Mouse (Mus musculus) forebrain, embryonic 13.5 days (tissue): Measurements from ENCODE around the gene Cep162. TPM values are rescaled to one million over a fixed set of nuclear protein-coding genes. Genes with fewer than 3 reads are reported as not detected.
A peak's percentile ranks its signal among the peaks of the same experiment; 100 is the strongest.

Experiments
- ATAC-seq: fragments of 200-750 bp; cut with Nextera tagmentation; 2 replicates; pipeline ENCODE4 v1.8.0; 2017
- H3K27ac ChIP-seq: fragments of 300-500 bp; sonication (generic); 2 replicates; pipeline ENCODE4 v1.5.1; 2015; ENCODE audit warnings: inconsistent platforms, mild to moderate bottlenecking, moderate library complexity
- H3K27me3 ChIP-seq: fragments of 300-500 bp; sonication (generic); 2 replicates; pipeline ENCODE4 v1.6.1; 2015; ENCODE audit warnings: mild to moderate bottlenecking, inconsistent platforms
- H3K36me3 ChIP-seq: fragments of 300-500 bp; sonication (generic); 2 replicates; pipeline ENCODE4 v1.6.1; 2015; ENCODE audit warnings: mild to moderate bottlenecking, inconsistent platforms; ENCODE audit not compliant: poor library complexity, severe bottlenecking
- H3K4me1 ChIP-seq: fragments of 300-500 bp; sonication (generic); 2 replicates; pipeline ENCODE4 v1.6.1; 2015; ENCODE audit warnings: inconsistent platforms
- H3K4me2 ChIP-seq: fragments of 300-500 bp; sonication (generic); 2 replicates; pipeline ENCODE4 v1.6.1; 2015; ENCODE audit warnings: inconsistent platforms, mild to moderate bottlenecking, moderate library complexity
- H3K4me3 ChIP-seq: fragments of 300-500 bp; sonication (generic); 2 replicates; pipeline ENCODE4 v1.5.1; 2015; ENCODE audit warnings: mild to moderate bottlenecking, inconsistent platforms
- H3K9ac ChIP-seq: fragments of 300-500 bp; sonication (generic); 2 replicates; pipeline ENCODE4 v1.6.1; 2015; ENCODE audit warnings: mild to moderate bottlenecking, inconsistent platforms
- H3K9me3 ChIP-seq: fragments of 300-500 bp; sonication (generic); replicated peaks from 2 replicates; pipeline ENCODE4 v1.6.1; 2016; ENCODE audit warnings: inconsistent platforms
- WGBS: fragments of 180-500 bp; shearing (Covaris S2); methylation state at CpG from one replicate; pipeline ENCODE4 v1.1.7; 2015; 5-methylcytosine and 5-hydroxymethylcytosine counted together
- polyA plus RNA-seq: library from polyadenylated mRNA; unstranded; fragments of >200 nt; fragmentation: Nextera tagmentation; extraction: Ambion mirVana; gene quantifications from 2 replicates; pipeline ENCODE4 v1.2.1, GENCODE M21; 2015

Cep162 gene
- polyA plus RNA-seq, 1 experiment from 2014 or later = 8.3 TPM

DNA sequence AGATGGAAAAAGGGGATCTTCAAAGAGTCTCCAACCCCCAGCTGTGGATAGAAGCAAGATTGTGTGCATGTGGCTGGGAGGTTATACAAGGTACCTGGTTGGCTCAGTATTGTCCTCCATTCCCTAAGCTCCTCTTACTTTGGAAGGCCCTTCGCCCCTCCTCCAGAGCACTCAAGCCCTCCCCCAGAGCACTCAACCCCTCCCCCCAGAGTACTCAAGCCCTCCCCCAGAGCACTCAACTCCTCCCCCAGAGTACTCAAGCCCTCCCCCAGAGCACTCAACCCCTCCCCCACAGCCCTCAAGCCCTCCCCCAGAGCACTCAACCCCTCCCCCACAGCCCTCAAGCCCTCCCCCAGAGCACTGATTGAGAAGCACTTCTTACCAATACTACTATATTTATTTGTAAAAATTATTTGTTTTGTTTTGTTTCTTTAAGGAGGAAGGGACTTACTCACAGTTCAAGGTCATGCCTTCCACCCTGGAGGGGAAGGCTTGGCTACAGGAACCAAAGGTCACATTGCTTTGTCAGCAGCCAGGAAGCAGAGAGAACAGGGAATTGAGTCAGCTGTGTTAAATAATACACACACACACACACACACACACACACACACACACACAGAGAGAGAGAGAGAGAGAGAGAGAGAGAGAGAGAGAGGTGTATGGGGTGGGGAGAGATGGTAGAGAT lies 102.6 kb downstream of the Cep162 start:
- H3K27ac ChIP-seq = no peak overlapping the region
- H3K4me2 ChIP-seq = no peak overlapping the region
- H3K9me3 ChIP-seq = no peaks in the 10 kb centered on the region
- no peaks in the 10 kb centered on the region for H3K27me3 ChIP-seq
- H3K4me3 ChIP-seq = no peak overlapping the region
- no peak overlapping the region for H3K9ac ChIP-seq
- ATAC-seq = no peak
- no peaks in the 10 kb centered on the region for H3K36me3 ChIP-seq
- WGBS = 93% methylated on average over 1 of the region's 1 CpGs
- H3K4me1 ChIP-seq = no peaks in the 10 kb centered on the region

DNA sequence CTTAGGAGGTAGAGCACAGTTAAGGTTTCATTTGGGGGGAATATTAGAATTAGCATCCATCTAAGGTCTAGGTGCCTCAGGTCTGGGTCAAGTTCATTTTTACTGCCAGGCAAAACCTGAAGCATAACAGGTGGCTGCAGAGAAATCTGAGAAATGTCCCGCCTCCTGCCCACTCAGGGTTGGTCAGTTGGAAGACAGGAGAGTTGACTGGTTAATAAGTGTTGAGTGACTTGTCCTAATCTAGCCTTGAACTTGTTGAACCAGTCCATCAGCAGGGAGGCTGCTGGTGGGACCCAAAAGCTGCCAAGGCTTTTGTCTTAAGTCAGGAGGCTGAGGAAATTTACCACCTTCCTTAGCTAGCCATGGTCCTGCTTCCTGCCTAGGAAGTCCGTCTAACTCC lies 107.4 kb downstream of the Cep162 start:
- no peak overlapping the region for H3K9ac ChIP-seq
- H3K9me3 ChIP-seq = no peaks in the 10 kb centered on the region
- peaks cover 12% of the 10 kb centered on the region for H3K4me1 ChIP-seq
- H3K4me2 ChIP-seq = no peak overlapping the region
- no peaks in the 10 kb centered on the region for H3K36me3 ChIP-seq
- no peak overlapping the region for H3K4me3 ChIP-seq
- H3K27me3 ChIP-seq = peaks cover 34% of the 10 kb centered on the region
- WGBS = 80% methylated on average over 2 of the region's 2 CpGs
- ATAC-seq = no peak
- H3K27ac ChIP-seq = no peak overlapping the region

DNA sequence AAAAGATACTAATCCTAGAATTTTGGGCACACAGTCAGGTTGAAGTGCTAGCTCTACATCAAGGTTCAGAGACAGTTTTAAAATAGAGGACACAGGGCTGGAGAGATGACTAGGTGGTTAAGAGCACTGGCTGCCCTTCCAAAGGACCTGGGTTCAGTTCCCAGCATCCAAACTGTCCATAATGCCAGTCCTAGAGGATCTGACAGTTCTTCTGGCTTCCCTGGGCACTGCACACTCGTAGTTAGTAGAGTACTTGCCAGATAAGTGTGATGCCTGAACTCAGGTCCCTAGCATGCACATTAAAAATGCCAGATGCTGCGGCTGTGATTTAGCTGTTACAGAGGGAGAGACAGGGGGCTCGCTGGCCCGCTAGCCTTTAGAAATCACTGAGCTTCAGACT lies 108.9 kb downstream of the Cep162 start:
- ATAC-seq = no peak
- H3K9ac ChIP-seq = no peak overlapping the region
- H3K36me3 ChIP-seq = no peaks in the 10 kb centered on the region
- H3K27me3 ChIP-seq = peaks cover 34% of the 10 kb centered on the region
- WGBS = 85% methylated on average over 4 of the region's 4 CpGs
- no peak overlapping the region for H3K27ac ChIP-seq
- H3K4me3 ChIP-seq = no peak overlapping the region
- no peak overlapping the region for H3K4me2 ChIP-seq
- no peaks in the 10 kb centered on the region for H3K9me3 ChIP-seq
- peaks cover 12% of the 10 kb centered on the region for H3K4me1 ChIP-seq

DNA sequence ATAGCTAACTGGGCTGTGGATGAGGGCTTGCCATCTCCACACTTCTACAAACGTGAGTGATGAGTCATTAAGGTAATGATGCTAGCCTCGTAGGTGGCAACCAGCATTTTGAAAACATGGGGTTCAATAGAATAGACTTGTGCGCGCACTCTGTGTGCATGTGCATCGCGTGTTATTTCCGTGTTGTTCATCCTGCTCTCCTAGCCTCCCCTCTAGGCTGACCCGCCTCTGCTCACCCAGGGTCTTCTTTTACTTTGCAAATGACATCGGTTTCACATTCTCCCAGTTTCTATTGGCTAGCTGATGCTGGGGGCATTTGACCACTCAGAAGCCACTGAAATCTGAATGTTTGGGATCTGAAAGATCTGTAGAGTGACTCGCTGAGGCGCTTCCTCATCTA lies 109.7 kb downstream of the Cep162 start:
- Histone ChIP-seq H3K4me2 (peak overlapping the region; percentile 71; the same call in 1 of the 2 replicates), H3K4me3 (no peak overlapping the region), H3K27ac (no peak overlapping the region), H3K9ac (no peak overlapping the region), H3K36me3 (no peaks in the 10 kb centered on the region), H3K9me3 (no peaks in the 10 kb centered on the region), H3K27me3 (peaks cover 34% of the 10 kb centered on the region), H3K4me1 (peaks cover 12% of the 10 kb centered on the region)
- WGBS = 36% methylated on average over 11 of the region's 11 CpGs
- no peak for ATAC-seq

DNA sequence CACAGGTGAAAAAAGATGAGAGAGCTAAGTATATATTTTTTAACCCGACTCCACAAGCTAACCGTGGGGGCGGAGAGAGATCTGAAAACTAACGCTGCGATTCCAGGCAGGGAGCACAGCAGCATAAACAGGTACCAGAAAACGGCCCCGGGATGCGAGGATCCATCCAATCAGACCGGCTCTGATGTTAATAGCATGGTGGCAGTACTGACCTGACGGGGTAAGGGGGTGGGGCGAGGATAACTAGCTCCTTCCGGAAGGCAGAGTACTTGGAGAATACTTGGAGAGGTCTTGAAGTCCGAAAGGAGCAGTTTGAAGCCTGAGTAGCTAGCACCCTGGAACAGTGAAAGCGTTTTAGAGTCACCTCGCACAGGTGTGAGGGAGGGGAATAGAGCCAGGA lies 110.2 kb downstream of the Cep162 start:
- 2% methylated on average over 15 of the region's 15 CpGs for WGBS
- no peaks in the 10 kb centered on the region for H3K9me3 ChIP-seq
- H3K4me1 ChIP-seq = peaks cover 12% of the 10 kb centered on the region
- peaks cover 34% of the 10 kb centered on the region for H3K27me3 ChIP-seq
- H3K27ac ChIP-seq = no peak overlapping the region
- ATAC-seq = no peak
- peak overlapping the region; percentile 43; the same call in 1 of the 2 replicates for H3K9ac ChIP-seq
- no peaks in the 10 kb centered on the region for H3K36me3 ChIP-seq
- peak overlapping the region; percentile 40 for H3K4me3 ChIP-seq
- peak overlapping the region; percentile 71 for H3K4me2 ChIP-seq

DNA sequence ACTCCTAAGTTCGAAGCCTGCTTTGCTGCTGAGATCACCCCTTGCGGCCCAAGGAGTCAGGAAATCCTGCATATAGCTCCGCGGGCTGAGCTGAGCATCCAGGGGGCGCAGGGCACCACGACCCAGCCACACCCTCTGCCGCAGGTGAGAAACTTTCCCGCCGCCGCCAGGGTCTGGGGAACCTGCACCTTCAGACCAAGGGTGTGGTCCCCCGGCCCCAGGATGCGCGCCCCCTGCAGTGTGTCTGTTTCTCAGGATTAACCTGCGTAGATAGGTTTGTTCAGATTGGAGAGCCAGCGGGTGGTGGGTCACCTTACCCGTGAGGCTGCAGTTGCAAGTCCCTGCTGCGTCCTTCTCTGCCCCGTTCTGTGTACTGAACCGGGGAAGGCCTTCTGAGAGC lies 110.8 kb downstream of the Cep162 start:
- Histone ChIP-seq H3K27me3 (peaks cover 34% of the 10 kb centered on the region), H3K4me1 (peaks cover 12% of the 10 kb centered on the region), H3K36me3 (no peaks in the 10 kb centered on the region), H3K9me3 (no peaks in the 10 kb centered on the region), H3K4me3 (peak overlapping the region; percentile 40), H3K9ac (peak overlapping the region; percentile 43), H3K4me2 (peak overlapping the region; percentile 71), H3K27ac (no peak overlapping the region)
- under 1% methylated on average over 19 of the region's 19 CpGs for WGBS
- peak; percentile 44 for ATAC-seq

DNA sequence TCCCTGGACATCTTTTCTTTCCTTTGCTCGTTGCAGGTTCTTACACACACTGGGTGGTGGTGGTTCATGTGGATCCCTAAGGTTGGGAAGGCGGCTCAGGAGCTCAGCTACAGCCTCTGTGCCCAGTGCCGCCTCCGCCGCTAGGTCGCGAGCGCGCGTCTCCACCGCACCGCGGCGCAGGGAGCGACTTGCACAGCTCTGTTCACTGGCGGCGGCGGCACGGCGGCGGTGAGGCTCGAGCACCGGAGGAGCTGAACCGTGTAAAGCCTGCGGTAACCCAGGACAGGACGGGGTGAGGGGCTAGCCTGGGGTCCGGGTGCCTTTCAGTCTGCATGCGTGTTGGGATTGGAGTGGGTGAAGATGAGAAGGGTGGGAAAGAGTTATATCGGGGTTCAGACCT lies 111.2 kb downstream of the Cep162 start, which contains the start of gene Mrap2:
TSS of gene Mrap2 (plus strand) at position 201 of the 400 bp plus-strand sequence.
- Histone ChIP-seq H3K9ac (peak within 1 kb of the TSS; percentile 43), H3K4me1 (peaks cover 12% of the 10 kb centered on the region), H3K9me3 (no peaks in the 10 kb centered on the region), H3K36me3 (no peaks in the 10 kb centered on the region), H3K4me3 (peak within 1 kb of the TSS; percentile 40), H3K27me3 (peaks cover 34% of the 10 kb centered on the region), H3K4me2 (peak within 1 kb of the TSS; percentile 71), H3K27ac (no peak within 1 kb of the TSS)
- ATAC-seq = peak; percentile 96
- under 1% methylated on average over 29 of the region's 29 CpGs for WGBS

DNA sequence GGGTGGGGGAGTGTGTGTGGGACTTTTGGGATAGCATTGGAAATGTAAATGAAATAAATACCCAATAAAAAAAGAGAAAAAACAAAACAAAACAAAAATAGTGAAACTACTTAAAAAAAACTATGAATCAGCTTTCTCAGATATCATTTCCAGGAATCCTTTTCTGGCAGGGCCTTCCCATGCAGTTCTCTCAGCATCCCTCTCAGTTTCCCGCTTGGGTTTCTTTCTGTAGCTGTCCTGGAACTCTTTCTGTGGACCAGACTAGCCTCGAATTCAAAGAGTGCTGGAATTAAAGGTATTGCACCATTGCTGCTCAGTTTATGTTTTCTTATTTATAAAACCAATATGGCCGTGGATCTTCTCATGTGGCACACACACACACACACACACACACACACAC lies 112.3 kb downstream of the Cep162 start:
- Histone ChIP-seq H3K36me3 (no peaks in the 10 kb centered on the region), H3K9ac (no peak overlapping the region), H3K4me3 (no peak overlapping the region), H3K4me2 (no peak overlapping the region), H3K9me3 (no peaks in the 10 kb centered on the region), H3K27me3 (peaks cover 34% of the 10 kb centered on the region), H3K27ac (no peak overlapping the region), H3K4me1 (peaks cover 12% of the 10 kb centered on the region)
- WGBS = 80% methylated on average over 3 of the region's 3 CpGs
- ATAC-seq = no peak

Other genes starting within 250 kb of the Cep162 start
- 3.3 and 4.4 TPM in 2 replicates for gene Ripply2, start 240.0 kb downstream of the Cep162 start, polyA plus RNA-seq
- 92.0 and 93.9 TPM in 2 replicates for gene Cyb5r4, start 233.5 kb downstream of the Cep162 start, polyA plus RNA-seq
- gene Mrap2, start 111.2 kb downstream of the Cep162 start, polyA plus RNA-seq = 0.35 and 0.41 TPM in 2 replicates